Mouse (Mus musculus) adrenal gland, postnatal 4 days (tissue): ENCODE data around the gene Sec24d. TPM values are rescaled to one million over a fixed set of nuclear protein-coding genes. Genes with fewer than 3 reads are reported as not detected.

Experiments used
- DNase-seq, 2 experiments: peaks; one replicate each; pipeline ENCODE4 v3.0.0; 2021 to 2022; ENCODE audit warnings: low spot score in 2 of 2, mixed read lengths in 2 of 2
- total RNA-seq, 2 experiments: library from RNA; stranded (reverse); gene quantifications; 2 replicates each; pipeline ENCODE4 v1.2.3; 2021

The Sec24d gene
- total RNA-seq, 2 experiments from 2014 or later, result 95.2 to 97.8 TPM

DNA sequence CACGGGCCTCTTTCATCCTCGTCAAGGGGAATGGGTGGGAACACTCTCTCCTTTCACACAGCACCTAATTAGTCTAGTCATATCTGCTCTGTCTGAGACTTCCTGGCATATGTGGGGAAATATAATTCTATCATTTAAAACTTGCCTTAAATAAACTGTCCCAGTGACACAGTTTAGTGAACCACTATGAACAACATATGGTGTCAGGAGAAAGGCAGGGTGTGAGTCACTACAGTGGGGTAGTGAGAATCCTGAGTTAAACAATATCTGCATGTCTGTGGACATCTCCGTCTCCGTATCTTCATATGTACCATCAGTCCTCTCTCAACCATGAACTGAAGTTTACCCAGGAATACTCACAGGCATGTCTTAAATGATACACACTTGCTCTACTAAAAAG is 123.9 kb downstream of the Sec24d start:
- DNase-seq, result no peak

DNA sequence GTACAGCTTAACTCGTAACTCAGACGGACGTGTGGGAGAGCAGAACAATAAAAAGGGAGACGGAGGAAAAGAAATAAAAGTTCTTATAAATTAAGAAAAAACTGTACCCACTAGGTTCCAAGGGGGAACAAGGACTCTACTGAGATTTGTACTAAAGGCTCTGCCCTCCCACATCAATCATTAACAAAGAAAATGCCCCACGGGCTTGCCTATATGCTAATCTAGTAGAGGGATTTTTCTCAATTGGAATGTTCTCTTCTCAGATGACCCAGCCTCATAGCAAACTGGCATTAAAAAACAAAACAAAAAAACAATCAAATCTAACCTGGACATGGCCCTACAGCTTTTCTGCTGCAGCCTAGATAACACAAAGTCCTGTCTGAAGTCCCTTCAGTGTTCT is 128.4 kb downstream of the Sec24d start:
- no peak for DNase-seq

DNA sequence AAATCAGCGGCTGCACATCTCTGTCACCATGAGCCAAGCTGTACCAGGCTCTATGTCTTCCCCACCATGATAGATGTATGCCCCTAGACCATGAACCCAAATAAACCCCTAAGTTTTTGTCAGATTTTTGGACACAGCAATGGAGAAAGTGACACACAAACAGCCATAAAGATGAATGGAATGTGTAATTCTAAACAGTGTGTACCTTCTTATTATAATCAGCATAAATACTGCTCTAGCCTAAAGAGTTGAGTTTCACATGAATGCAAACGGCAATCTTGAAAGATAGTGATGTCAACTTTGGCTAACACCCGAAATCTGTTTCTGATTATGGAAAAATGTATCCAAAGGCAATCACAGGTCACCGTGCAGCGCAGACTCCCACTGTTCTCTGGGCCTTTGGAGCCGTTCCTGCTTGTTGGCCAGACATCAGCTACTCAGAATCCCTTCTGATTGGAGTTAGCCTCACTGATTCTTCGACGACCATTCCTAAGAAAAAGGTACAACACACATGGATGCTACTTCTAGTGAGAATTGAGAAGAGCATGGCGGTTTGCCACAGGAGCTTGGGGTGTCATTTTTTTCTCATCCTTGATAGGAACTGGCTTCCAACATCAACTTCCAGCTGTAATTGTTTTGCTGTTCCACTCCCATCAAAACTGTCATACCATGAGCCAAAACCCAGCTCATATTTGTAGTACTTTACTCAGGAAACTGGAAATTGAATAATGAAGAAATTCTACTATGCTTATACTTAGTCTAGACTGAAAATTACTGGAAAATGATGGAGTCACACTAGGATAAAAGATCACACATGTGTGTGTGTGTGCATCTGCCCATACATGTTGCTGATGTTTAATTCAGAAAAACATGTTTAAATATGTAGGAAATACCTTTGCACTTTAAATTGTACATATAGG is 130.6 kb downstream of the Sec24d start:
- no peak for DNase-seq

DNA sequence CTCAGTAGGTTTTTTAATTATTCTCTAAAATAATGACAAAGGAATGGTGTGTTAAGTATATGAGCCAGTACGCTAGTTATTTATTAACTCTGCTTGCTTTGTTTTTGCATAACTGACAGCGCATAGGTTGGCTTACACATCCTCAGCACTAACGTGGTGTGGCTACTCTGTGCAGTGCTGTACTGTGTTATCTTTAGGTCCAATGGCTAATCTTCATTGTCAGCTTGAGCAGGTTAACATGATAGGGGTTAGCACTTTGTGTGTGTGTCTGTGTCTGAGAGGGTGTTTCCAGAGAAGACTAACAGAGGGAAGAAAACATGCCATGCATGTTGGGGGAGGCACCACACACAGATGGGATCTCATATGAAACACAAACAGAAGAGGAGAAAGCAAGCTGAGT is 137.7 kb downstream of the Sec24d start:
- DNase-seq, result no peak

DNA sequence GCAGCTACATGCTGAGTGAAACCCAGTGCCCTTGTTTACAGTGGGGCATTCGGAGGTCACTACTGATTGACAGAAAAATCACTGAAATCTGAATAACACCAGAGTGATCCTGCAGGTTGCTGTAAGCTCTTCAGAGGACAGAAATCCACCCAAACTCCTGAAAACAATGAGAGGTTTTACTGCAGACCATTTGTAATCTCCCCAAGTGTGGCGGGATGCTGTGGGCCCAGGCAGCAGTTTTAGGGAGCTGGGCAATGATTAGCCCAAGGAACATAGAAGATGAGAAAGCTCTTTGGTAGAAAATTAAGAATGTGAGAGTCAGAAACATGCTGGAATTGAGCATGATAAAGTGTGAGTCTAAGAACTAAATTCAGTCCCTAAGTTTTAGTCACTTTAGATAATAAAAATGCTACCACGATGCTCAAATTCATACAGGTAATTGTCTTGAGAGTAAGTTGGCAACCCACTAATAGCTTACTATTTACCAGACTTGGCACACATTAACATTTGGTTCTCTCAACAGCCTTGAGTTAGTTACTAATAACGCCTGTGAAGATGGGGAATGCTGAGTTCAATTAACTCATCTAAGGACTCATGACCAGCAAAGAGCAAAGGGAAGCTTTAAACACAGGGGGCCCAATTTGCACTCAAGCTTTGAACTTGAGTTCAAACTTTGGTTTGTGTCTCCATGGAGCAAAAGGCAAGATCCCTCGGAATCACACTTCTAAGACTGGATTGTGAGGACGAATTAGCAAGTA is 144.7 kb downstream of the Sec24d start:
- no peak for DNase-seq

DNA sequence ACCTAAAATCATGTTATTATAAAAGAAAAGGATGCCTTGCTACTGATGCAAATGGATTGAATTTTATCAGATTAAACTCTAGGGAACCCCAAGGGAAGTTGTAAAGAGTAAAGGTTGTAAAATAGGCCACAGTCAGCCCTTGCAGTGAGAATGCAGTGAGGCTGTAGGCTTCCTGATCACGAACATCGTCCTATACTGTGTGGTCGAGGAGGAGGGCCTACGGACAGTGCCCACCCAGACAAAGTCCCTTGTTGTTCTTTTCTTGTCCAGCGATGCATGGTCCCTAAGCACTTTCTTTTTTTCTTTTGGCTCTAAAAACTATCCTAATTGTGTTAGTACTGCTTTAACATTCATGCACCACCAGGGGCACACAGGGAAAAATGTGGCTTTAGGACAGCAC is 145.9 kb downstream of the Sec24d start:
- DNase-seq, result no peak

Other genes starting within 250 kb of the Sec24d start
- gene Myoz2, start 232.4 kb upstream of the Sec24d start, total RNA-seq, result 10 to 100 TPM in 1 of 2 experiments, 1 to 10 TPM in 1; 6.6 to 19.0 TPM
- gene Synpo2, start 31.3 kb upstream of the Sec24d start, total RNA-seq, result 1 to 10 TPM; 9.0 to 9.9 TPM
- 10 to 100 TPM; 23.3 to 25.4 TPM for gene Mettl14, start 118.7 kb downstream of the Sec24d start, total RNA-seq
- 1 to 10 TPM; 3.0 to 3.8 TPM for gene Prss12, start 179.5 kb downstream of the Sec24d start, total RNA-seq